Mouse (Mus musculus) heart, embryonic 14.5 days (tissue): ENCODE measurements around the gene Numbl. TPM values are rescaled to one million over a fixed set of nuclear protein-coding genes. Genes with fewer than 3 reads are reported as not detected.

Experiments used
- ATAC-seq: fragments of 200-750 bp; cut with Nextera tagmentation; 2 replicates; pipeline ENCODE4 v1.8.0; 2017; ENCODE audit warnings: low read depth, moderate TSS enrichment; ENCODE audit not compliant: insufficient number of reproducible peaks, insufficient read depth, low FRiP score
- H3K27ac ChIP-seq, 2 experiments: fragments of 200-500 bp in 1 of 2; fragments of 300-500 bp in 1 of 2; sonication (generic) in 1 of 2; replicated peaks in 1 of 2; 2 replicates each; pipeline ENCODE4 v1.5.1; 2012 to 2014; ENCODE audit warnings: low read depth in 2 of 2, low read length in 2 of 2, control low read depth in 1 of 2, mild to moderate bottlenecking in 1 of 2, mixed read lengths in 1 of 2; ENCODE audit not compliant: control insufficient read depth in 1 of 2, insufficient read depth in 1 of 2
- H3K27me3 ChIP-seq: fragments of 300-500 bp; sonication (generic); 2 replicates; pipeline ENCODE4 v1.6.1; 2014; ENCODE audit warnings: mild to moderate bottlenecking, low read length, control low read depth; ENCODE audit not compliant: control insufficient read depth, insufficient read depth
- H3K36me3 ChIP-seq: fragments of 300-500 bp; sonication (generic); 2 replicates; pipeline ENCODE4 v1.6.1; 2014; ENCODE audit warnings: mild to moderate bottlenecking, control low read depth, low read length, mixed read lengths; ENCODE audit not compliant: control insufficient read depth, insufficient read depth
- H3K4me1 ChIP-seq, 2 experiments: fragments of 200-500 bp in 1 of 2; fragments of 300-500 bp in 1 of 2; sonication (generic) in 1 of 2; 2 replicates each; pipeline ENCODE4 v1.6.1; 2012 to 2014; ENCODE audit warnings: low read length in 2 of 2, control low read depth in 1 of 2, mixed read lengths in 1 of 2; ENCODE audit not compliant: control insufficient read depth in 2 of 2, insufficient read depth in 2 of 2
- H3K4me2 ChIP-seq: fragments of 300-500 bp; sonication (generic); 2 replicates; pipeline ENCODE4 v1.6.1; 2014; ENCODE audit warnings: mild to moderate bottlenecking, low read length
- H3K4me3 ChIP-seq, 2 experiments: fragments of 200-500 bp in 1 of 2; fragments of 300-500 bp in 1 of 2; sonication (generic) in 1 of 2; 2 replicates each; pipeline ENCODE4 v1.5.1; 2012 to 2014; ENCODE audit warnings: low read length in 2 of 2, mild to moderate bottlenecking in 2 of 2, control low read depth in 1 of 2, low read depth in 1 of 2, moderate library complexity in 1 of 2; ENCODE audit not compliant: control insufficient read depth in 1 of 2, insufficient read depth in 1 of 2
- H3K9ac ChIP-seq: fragments of 300-500 bp; sonication (generic); 2 replicates; pipeline ENCODE4 v1.6.1; 2014; ENCODE audit warnings: mild to moderate bottlenecking, low read length
- H3K9me3 ChIP-seq: fragments of 300-500 bp; sonication (generic); 2 replicates; pipeline ENCODE4 v1.6.1; 2016; ENCODE audit warnings: low read length, control low read depth; ENCODE audit not compliant: control insufficient read depth
- WGBS: fragments of 180-500 bp; shearing (Covaris S2); extraction: QIAGEN DNeasy Blood & Tissue Kit; methylation state at CpG from one replicate; pipeline ENCODE4 v1.1.7; 2014; 5-methylcytosine and 5-hydroxymethylcytosine counted together
- polyA plus RNA-seq: library from polyadenylated mRNA; unstranded; fragments of >200 nt; fragmentation: Nextera tagmentation; extraction: Ambion mirVana; gene quantifications from 2 replicates; pipeline ENCODE4 v1.2.1, GENCODE M21; 2014

Gene Numbl
- polyA plus RNA-seq, 1 experiment from 2014 or later = 5.4 TPM

DNA sequence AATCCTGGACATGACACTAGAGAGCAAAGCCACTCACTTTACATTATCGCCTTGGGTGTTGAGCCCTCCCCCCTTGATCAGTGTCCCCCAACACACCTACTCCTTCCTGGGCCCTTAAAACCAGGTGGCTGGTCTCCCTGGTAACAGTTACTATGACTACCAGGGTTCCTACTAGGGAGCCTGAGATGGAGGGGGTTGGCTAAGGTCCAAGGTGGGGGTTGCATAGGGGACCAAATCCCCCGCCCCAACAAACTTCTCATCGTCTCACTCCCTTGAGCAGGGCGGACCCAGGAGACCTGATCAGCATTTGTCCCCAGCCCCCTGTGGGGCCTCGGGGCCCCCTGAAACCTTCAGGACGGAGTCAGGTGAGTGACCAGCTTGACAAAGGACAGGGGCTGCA, 3.7 kb downstream of the Numbl start:
- H3K9ac ChIP-seq = no peak overlapping the region
- peaks cover 16 to 17% of the 10 kb centered on the region in 2 experiments for H3K4me1 ChIP-seq
- WGBS = 78% methylated on average over 6 of the region's 6 CpGs
- no peak overlapping the region for H3K4me3 ChIP-seq
- H3K4me2 ChIP-seq = no peak overlapping the region
- no peak for ATAC-seq
- no peak overlapping the region for H3K27ac ChIP-seq
- H3K9me3 ChIP-seq = no peaks in the 10 kb centered on the region
- peaks cover 29% of the 10 kb centered on the region for H3K36me3 ChIP-seq
- H3K27me3 ChIP-seq = no peaks in the 10 kb centered on the region

DNA sequence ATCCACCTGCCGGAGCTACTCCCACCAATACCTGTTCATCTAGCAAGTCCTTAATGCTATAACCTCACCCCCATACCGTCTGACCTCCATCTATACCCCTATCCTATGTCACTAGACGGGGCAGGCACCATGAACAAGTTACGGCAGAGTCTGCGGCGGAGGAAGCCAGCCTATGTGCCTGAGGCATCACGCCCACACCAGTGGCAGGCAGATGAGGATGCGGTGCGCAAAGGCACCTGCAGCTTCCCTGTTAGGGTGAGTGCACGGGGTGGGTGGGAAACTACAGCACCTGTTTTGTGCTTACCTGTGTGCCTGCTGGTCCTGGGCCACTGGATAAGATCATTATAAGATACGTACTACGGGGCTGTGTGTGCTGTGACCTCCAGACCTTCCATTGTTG, 6.5 kb downstream of the Numbl start:
- Histone ChIP-seq H3K4me3 (no peak overlapping the region), H3K27ac (no peak overlapping the region), H3K9ac (no peak overlapping the region), H3K4me2 (no peak overlapping the region), H3K27me3 (no peaks in the 10 kb centered on the region), H3K36me3 (peaks cover 49% of the 10 kb centered on the region), H3K9me3 (no peaks in the 10 kb centered on the region), H3K4me1 (peaks cover 2 to 4% of the 10 kb centered on the region in 2 experiments; a peak in 2 of 4 replicates)
- no peak for ATAC-seq
- WGBS = 88% methylated on average over 12 of the region's 12 CpGs

DNA sequence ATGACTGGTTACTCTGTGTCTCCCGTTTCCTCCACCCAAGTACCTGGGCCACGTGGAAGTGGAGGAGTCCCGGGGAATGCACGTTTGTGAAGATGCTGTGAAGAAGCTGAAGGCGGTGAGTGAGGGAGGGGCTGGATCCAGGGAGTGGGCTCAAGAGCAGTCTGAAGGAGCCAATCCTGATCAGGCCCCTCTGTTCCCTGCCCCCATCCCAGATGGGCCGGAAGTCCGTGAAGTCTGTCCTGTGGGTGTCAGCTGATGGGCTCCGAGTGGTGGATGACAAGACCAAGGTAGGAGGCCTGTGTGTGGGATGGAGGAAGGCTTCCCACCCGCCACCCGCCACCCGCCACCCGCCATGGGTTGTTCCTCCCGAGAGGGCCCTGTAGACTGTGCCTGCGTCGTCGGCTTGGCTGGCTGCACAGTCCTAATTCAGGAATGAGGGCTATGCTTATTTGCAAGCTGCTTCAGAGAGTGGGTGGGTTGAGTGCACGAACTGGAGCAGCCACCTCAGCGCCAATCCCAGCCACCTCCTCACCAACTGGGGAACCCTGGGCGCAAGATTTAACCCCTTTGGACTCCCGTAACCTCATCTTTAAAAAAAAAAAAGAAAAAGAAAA, 8.4 kb downstream of the Numbl start:
- no peak overlapping the region for H3K27ac ChIP-seq
- WGBS = 43% methylated on average over 20 of the region's 20 CpGs
- no peak for ATAC-seq
- H3K4me1 ChIP-seq = peaks cover 2 to 4% of the 10 kb centered on the region in 2 experiments; a peak in 2 of 4 replicates
- no peaks in the 10 kb centered on the region for H3K27me3 ChIP-seq
- 0 out of 2 replicates have a peak overlapping the region, but pooled peaks have one; percentile 14 for H3K9ac ChIP-seq
- H3K9me3 ChIP-seq = no peaks in the 10 kb centered on the region
- H3K4me3 ChIP-seq = no peak overlapping the region
- peaks cover 63% of the 10 kb centered on the region for H3K36me3 ChIP-seq
- H3K4me2 ChIP-seq = peak overlapping the region; percentile 18

DNA sequence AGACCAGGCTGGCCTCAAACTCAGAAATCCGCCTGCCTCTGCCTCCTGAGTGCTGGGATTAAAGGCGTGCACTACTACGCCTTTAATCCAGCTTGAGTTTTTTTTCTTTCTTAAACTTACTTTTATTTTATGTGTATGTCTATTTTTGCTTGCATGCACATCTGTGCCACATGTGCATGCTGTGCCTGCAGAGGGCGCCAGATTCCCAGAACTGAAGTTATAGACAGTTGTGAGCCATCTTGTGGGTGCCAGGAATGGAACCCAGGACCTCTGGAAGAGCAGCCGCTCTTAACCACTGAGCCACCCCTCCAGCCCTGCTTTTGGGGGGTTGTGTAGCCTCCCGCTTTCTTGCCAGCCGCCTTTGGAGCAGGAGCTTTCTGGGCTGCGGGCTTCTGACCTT, 13.2 kb downstream of the Numbl start:
- WGBS = 87% methylated on average over 8 of the region's 8 CpGs
- Histone ChIP-seq H3K4me2 (no peak overlapping the region), H3K36me3 (peaks cover 60% of the 10 kb centered on the region), H3K9ac (no peak overlapping the region), H3K9me3 (no peaks in the 10 kb centered on the region), H3K4me3 (no peak overlapping the region), H3K27me3 (no peaks in the 10 kb centered on the region), H3K4me1 (peaks cover under 1 to 4% of the 10 kb centered on the region in 2 experiments; a peak in 2 of 4 replicates), H3K27ac (no peak overlapping the region)
- ATAC-seq = no peak

GRCm38 (mm10) chr7:27273739-27274351, 15.6 kb downstream of the Numbl start:
- Histone ChIP-seq H3K9me3 (no peaks in the 10 kb centered on the region), H3K4me3 (peak overlapping the region; percentile 1 to 30; a peak in 2 of 4 replicates), H3K4me2 (peak overlapping the region; percentile 44), H3K4me1 (no peaks in the 10 kb centered on the region), H3K36me3 (peaks cover 72% of the 10 kb centered on the region), H3K27me3 (no peaks in the 10 kb centered on the region), H3K9ac (no peak overlapping the region), H3K27ac (no peak overlapping the region)
- WGBS = 40% methylated on average over 32 of the region's 32 CpGs
- no peak for ATAC-seq

GRCm38 (mm10) chr7:27274916-27275315, 16.7 kb downstream of the Numbl start:
- no peaks in the 10 kb centered on the region for H3K4me1 ChIP-seq
- H3K27me3 ChIP-seq = no peaks in the 10 kb centered on the region
- ATAC-seq = no peak
- H3K9me3 ChIP-seq = no peaks in the 10 kb centered on the region
- H3K9ac ChIP-seq = no peak overlapping the region
- H3K4me3 ChIP-seq = no peak overlapping the region
- 75% methylated on average over 4 of the region's 4 CpGs for WGBS
- H3K36me3 ChIP-seq = peaks cover 71% of the 10 kb centered on the region
- no peak overlapping the region for H3K27ac ChIP-seq
- no peak overlapping the region for H3K4me2 ChIP-seq

GRCm38 (mm10) chr7:27276021-27276420, 17.8 kb downstream of the Numbl start:
- 61% methylated on average over 7 of the region's 7 CpGs for WGBS
- Histone ChIP-seq H3K36me3 (peaks cover 69% of the 10 kb centered on the region), H3K27ac (no peak overlapping the region), H3K9me3 (no peaks in the 10 kb centered on the region), H3K9ac (no peak overlapping the region), H3K4me1 (no peaks in the 10 kb centered on the region), H3K27me3 (no peaks in the 10 kb centered on the region), H3K4me3 (no peak overlapping the region), H3K4me2 (no peak overlapping the region)
- ATAC-seq = no peak
